Mouse (Mus musculus): Measurements from ENCODE around the gene Hnrnpf. TPM values are rescaled to one million over a fixed set of nuclear protein-coding genes. Genes with fewer than 3 reads are reported as not detected.
A peak's percentile ranks its signal among the peaks of the same experiment; 100 is the strongest.

Gene Hnrnpf
- polyA plus RNA-seq, 1 experiment from 2014 or later: 393 TPM

DNA sequence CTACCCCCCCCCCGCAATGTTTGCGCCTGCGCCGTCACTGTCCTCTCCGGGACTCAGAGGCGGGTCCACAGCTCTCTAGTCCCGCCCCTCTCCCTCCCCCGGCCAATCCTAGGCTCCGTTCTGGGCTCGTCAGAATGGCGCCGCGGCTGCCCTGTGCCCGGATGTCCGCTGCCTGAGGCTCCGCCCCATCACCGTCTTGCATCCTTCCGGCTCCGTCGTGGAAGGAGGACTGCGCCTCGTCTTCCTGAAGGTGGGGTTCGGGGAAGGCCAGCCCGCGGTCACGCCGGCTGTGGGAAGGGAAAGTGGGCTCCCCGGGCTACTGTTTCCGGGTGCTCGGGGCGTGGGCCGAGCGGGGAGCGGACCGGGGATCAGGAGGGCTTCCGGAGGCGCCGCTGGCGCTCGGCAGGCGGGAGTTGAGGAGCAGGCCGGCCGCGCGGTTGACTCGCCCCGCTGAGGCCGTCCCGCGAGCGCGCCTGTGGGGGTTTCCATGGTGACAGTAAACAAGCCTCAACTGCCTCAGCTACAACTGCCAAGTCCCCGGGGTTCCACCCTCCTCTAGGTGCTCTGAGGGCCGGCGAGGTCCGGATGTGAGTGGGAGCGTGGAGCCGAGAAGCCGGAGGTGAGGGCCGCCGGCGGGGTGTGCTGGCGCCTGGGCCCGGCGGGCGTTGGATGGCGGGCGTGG, 6.6 kb downstream of the Hnrnpf start:
- DNase-seq (ENCODE audit: low spot score): peak; percentile 99
- peak; percentile 27; the same call in 1 of the 2 replicates for TF ChIP-seq EP300 (IDR thresholded peaks at IDR 0.05)
- TF ChIP-seq CTCF (IDR thresholded peaks at IDR 0.05): peak; percentile 21; the same call in 1 of the 2 replicates
- 0% methylated on average over 50 of the region's 68 CpGs for WGBS
- H3K27ac ChIP-seq (ENCODE audit: low read length): peak overlapping the region; percentile 100
- peak overlapping the region; percentile 97 for H3K4me3 ChIP-seq (ENCODE audit: low read depth, low read length)
- peak overlapping the region; percentile 98 for H3K9ac ChIP-seq (replicated peaks; ENCODE audit: low read depth)
- peak; percentile 95 for ATAC-seq
- H3K36me3 ChIP-seq (ENCODE audit: insufficient read depth, low read length): no peaks in the 10 kb centered on the region
- no peaks in the 10 kb centered on the region for H3K27me3 ChIP-seq (replicated peaks; ENCODE audit: insufficient read depth, low read length)
- H3K4me2 ChIP-seq (replicated peaks; ENCODE audit: low read depth, low read length): peak overlapping the region; percentile 95
- peaks cover 12% of the 10 kb centered on the region; the same call in 1 of the 2 replicates for H3K4me1 ChIP-seq (ENCODE audit: insufficient read depth, low read depth, low read length)
- no peaks in the 10 kb centered on the region for H3K9me3 ChIP-seq (ENCODE audit: low read length)

DNA sequence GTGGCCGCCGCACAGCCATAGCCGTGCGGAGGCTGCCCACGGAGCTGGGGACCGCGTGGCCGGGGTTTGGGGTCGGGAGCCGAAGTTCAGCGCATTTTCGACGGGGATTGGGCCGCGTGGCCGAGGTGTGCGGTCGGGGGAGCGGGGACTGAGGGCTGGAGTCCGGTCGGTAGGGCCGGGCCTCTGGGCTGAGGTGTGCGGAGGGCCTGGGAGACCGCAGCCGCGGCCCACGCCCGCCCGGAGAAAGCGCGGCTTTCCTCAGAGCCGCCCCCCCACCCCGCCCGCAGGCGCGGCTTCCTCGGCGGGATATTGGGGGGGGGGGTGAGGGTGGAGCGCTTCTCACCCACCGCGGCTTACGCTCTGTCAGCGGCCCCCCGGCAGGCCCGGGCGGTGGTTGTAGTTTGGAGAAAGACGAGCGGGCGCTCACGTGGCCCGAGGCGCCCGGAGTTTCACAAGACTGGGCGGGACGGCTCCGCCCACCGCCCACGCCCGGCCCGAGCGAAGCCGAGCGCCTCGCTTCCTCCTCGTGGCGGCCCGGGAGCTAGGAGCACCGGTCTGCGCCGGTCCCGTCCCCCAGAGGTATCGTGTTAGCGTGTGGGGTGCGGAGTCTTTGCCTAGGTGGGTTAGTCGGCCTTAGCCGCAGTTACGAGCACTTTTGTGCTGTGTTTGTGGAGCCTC, 7.3 kb downstream of the Hnrnpf start:
- Histone ChIP-seq H3K4me2 (replicated peaks; ENCODE audit: low read depth, low read length) (peak overlapping the region; percentile 95), H3K9ac (replicated peaks; ENCODE audit: low read depth) (peak overlapping the region; percentile 98), H3K27me3 (replicated peaks; ENCODE audit: insufficient read depth, low read length) (no peaks in the 10 kb centered on the region), H3K4me1 (ENCODE audit: insufficient read depth, low read depth, low read length) (peaks cover 12% of the 10 kb centered on the region; the same call in 1 of the 2 replicates), H3K9me3 (ENCODE audit: low read length) (no peaks in the 10 kb centered on the region), H3K27ac (ENCODE audit: low read length) (peak overlapping the region; percentile 100), H3K36me3 (ENCODE audit: insufficient read depth, low read length) (no peaks in the 10 kb centered on the region), H3K4me3 (ENCODE audit: low read depth, low read length) (peak overlapping the region; percentile 97)
- peak; percentile 95 for DNase-seq (ENCODE audit: low spot score)
- under 1% methylated on average over 59 of the region's 77 CpGs for WGBS
- peak; percentile 73 for ATAC-seq
- no peak for TF ChIP-seq EP300 (IDR thresholded peaks at IDR 0.05)
- peak; percentile 32; the same call in 1 of the 2 replicates for TF ChIP-seq CTCF (IDR thresholded peaks at IDR 0.05)

DNA sequence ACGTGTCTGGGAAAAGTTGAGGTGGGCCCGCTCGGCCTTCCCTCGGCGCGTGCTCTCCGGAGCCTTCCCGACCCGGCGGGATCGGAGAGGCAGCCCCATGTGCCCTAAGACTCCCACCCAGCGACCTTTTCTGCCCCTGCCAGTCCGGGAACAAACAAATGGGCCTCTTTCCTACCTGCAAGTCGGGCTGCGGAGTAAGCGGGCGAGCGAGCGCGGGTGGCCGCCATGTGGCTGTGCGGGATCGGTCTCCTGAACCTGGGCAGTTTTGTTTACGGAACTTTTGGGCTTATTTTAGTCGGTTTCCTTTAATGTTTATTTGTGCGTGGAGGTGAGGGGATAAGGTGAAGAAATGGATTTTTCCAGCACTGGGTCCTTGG, 7.8 kb downstream of the Hnrnpf start:
- DNase-seq (ENCODE audit: low spot score) (no peak), ATAC-seq (no peak)
- Histone ChIP-seq H3K4me3 (ENCODE audit: low read depth, low read length) (peak overlapping the region; percentile 97), H3K27ac (ENCODE audit: low read length) (peak overlapping the region; percentile 100), H3K4me1 (ENCODE audit: insufficient read depth, low read depth, low read length) (peaks cover 12% of the 10 kb centered on the region; the same call in 1 of the 2 replicates), H3K9me3 (ENCODE audit: low read length) (no peaks in the 10 kb centered on the region), H3K4me2 (replicated peaks; ENCODE audit: low read depth, low read length) (peak overlapping the region; percentile 95), H3K27me3 (replicated peaks; ENCODE audit: insufficient read depth, low read length) (no peaks in the 10 kb centered on the region), H3K9ac (replicated peaks; ENCODE audit: low read depth) (peak overlapping the region; percentile 98), H3K36me3 (ENCODE audit: insufficient read depth, low read length) (no peaks in the 10 kb centered on the region)
- 0% methylated on average over 26 of the region's 26 CpGs for WGBS
- TF ChIP-seq EP300 (IDR thresholded peaks at IDR 0.05) (peak; percentile 21; the same call in 1 of the 2 replicates), CTCF (IDR thresholded peaks at IDR 0.05) (no peak)

DNA sequence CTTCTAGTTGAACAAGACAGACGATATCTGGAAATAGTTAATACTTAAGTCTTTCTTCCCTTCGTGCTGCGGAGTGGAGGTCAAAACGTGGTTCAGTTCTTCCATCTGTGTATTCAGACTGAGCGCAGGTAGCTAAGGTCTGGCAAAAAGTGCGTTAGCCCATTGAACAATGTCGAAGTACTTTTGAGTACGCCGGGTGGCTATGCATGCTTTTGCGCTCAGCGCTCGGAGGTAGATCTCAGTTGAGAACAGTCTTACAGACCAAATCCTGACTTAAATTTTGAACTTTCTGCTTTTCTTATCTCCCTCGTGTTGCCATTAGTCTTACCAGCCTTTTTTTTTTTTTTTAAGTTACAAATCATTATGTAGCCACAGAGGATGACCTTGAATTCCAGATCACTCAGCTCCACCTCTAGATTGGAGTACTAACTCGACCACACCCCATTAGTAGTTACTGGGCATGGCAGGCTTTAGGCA, 8.3 kb downstream of the Hnrnpf start:
- no peak for TF ChIP-seq EP300 (IDR thresholded peaks at IDR 0.05)
- Histone ChIP-seq H3K9me3 (ENCODE audit: low read length) (no peaks in the 10 kb centered on the region), H3K4me2 (replicated peaks; ENCODE audit: low read depth, low read length) (peak overlapping the region; percentile 95), H3K27ac (ENCODE audit: low read length) (peak overlapping the region; percentile 100), H3K36me3 (ENCODE audit: insufficient read depth, low read length) (no peaks in the 10 kb centered on the region), H3K9ac (replicated peaks; ENCODE audit: low read depth) (peak overlapping the region; percentile 98; the same call in 1 of the 2 replicates), H3K4me3 (ENCODE audit: low read depth, low read length) (peak overlapping the region; percentile 97), H3K27me3 (replicated peaks; ENCODE audit: insufficient read depth, low read length) (no peaks in the 10 kb centered on the region), H3K4me1 (ENCODE audit: insufficient read depth, low read depth, low read length) (peaks cover 12% of the 10 kb centered on the region; the same call in 1 of the 2 replicates)
- WGBS: under 1% methylated on average over 14 of the region's 14 CpGs
- DNase-seq (ENCODE audit: low spot score) (peak; percentile 48), ATAC-seq (no peak)

DNA sequence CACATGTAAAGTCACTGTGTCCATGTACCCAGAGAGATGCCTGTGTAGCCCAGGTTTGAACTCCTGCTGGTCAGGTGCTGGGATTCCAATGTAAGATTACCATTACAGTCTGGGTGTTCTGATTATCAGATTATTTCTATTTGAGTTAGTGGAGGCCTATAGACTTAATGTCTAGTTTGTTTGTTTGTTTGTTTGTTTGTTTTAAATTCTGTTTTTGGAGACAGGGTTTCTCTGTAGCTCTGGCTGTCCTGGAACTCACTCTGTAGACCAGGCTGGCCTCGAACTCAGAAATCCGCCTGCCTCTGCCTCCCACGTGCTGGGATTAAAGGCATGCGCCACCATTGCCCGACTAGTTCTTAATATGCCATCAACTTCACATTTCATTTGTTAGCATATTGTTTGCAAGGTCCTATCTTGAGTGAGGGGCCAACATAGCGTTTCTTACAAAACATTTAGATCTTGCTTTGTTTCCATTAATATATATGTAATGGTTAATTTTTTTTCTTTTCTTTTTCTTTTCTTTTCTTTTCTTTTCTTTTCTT, 10.1 kb downstream of the Hnrnpf start:
- no peak overlapping the region for H3K4me3 ChIP-seq (ENCODE audit: low read depth, low read length)
- no peak for ATAC-seq
- no peaks in the 10 kb centered on the region for H3K36me3 ChIP-seq (ENCODE audit: insufficient read depth, low read length)
- no peak overlapping the region for H3K27ac ChIP-seq (ENCODE audit: low read length)
- no peak overlapping the region for H3K4me2 ChIP-seq (replicated peaks; ENCODE audit: low read depth, low read length)
- no peak for TF ChIP-seq EP300 (IDR thresholded peaks at IDR 0.05)
- TF ChIP-seq CTCF (IDR thresholded peaks at IDR 0.05): no peak
- H3K9me3 ChIP-seq (ENCODE audit: low read length): no peaks in the 10 kb centered on the region
- H3K27me3 ChIP-seq (replicated peaks; ENCODE audit: insufficient read depth, low read length): no peaks in the 10 kb centered on the region
- 79% methylated on average over 6 of the region's 6 CpGs for WGBS
- DNase-seq (ENCODE audit: low spot score): no peak
- no peak overlapping the region for H3K9ac ChIP-seq (replicated peaks; ENCODE audit: low read depth)
- H3K4me1 ChIP-seq (ENCODE audit: insufficient read depth, low read depth, low read length): peaks cover 12% of the 10 kb centered on the region; the same call in 1 of the 2 replicates

DNA sequence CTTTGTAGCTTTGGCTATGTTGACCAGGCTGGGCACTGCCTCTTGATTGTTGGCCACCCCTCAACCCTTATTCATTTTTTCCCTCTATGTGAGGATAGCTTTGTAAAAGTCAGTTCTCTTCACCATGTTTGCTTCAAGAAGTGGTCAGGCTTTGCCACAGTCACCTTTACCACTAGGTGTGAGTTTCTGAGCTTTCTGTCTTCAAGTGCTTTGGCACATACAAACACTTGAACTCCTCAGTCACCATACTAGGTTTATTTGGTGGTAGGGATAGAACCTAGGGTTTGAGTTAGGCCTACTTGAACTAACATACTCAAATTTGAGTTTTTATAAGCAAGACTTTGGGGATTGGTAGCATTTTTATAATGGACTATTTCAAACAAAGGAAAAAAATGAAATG, 14.4 kb downstream of the Hnrnpf start:
- H3K4me2 ChIP-seq (replicated peaks; ENCODE audit: low read depth, low read length): no peak overlapping the region
- no peak overlapping the region for H3K9ac ChIP-seq (replicated peaks; ENCODE audit: low read depth)
- DNase-seq (ENCODE audit: low spot score) (no peak), ATAC-seq (no peak)
- no peak overlapping the region for H3K27ac ChIP-seq (ENCODE audit: low read length)
- TF ChIP-seq EP300 (IDR thresholded peaks at IDR 0.05) (no peak), CTCF (IDR thresholded peaks at IDR 0.05) (no peak)
- no peaks in the 10 kb centered on the region for H3K27me3 ChIP-seq (replicated peaks; ENCODE audit: insufficient read depth, low read length)
- peaks cover 20% of the 10 kb centered on the region; the same call in 1 of the 2 replicates for H3K4me1 ChIP-seq (ENCODE audit: insufficient read depth, low read depth, low read length)
- no peaks in the 10 kb centered on the region for H3K9me3 ChIP-seq (ENCODE audit: low read length)
- H3K36me3 ChIP-seq (ENCODE audit: insufficient read depth, low read length): no peaks in the 10 kb centered on the region
- H3K4me3 ChIP-seq (ENCODE audit: low read depth, low read length): no peak overlapping the region

Data from lung, postnatal 0 days (tissue).